Mouse (Mus musculus) neural tube, embryonic 11.5 days (tissue): ENCODE results near the gene Pcbd1. TPM values are rescaled to one million over a fixed set of nuclear protein-coding genes. Genes with fewer than 3 reads are reported as not detected.

ENCODE experiments used
- ATAC-seq: fragments of 200-750 bp; cut with Nextera tagmentation; 2 replicates; pipeline ENCODE4 v1.8.0; 2017; ENCODE audit warnings: moderate number of reproducible peaks, mild to moderate bottlenecking, moderate TSS enrichment, moderate library complexity; ENCODE audit not compliant: insufficient read depth, low FRiP score, low TSS enrichment
- DNase-seq: peaks from one replicate; pipeline ENCODE4 v3.0.0-alpha.2; 2015; ENCODE audit warnings: low spot score
- H3K27ac ChIP-seq: fragments of 300-500 bp; sonication (generic); 2 replicates; pipeline ENCODE4 v1.5.1; 2014; ENCODE audit warnings: low read depth, mild to moderate bottlenecking, low read length
- H3K27me3 ChIP-seq: fragments of 300-500 bp; sonication (generic); 2 replicates; pipeline ENCODE4 v1.6.1; 2014; ENCODE audit warnings: mild to moderate bottlenecking, low read length, mixed read lengths; ENCODE audit not compliant: control insufficient read depth, insufficient read depth
- H3K36me3 ChIP-seq: fragments of 300-500 bp; sonication (generic); 2 replicates; pipeline ENCODE4 v1.6.1; 2014; ENCODE audit warnings: mild to moderate bottlenecking, low read length, moderate library complexity, mixed read lengths; ENCODE audit not compliant: control insufficient read depth, insufficient read depth
- H3K4me1 ChIP-seq: fragments of 300-500 bp; sonication (generic); 2 replicates; pipeline ENCODE4 v1.6.1; 2014; ENCODE audit warnings: low read length, mixed read lengths; ENCODE audit not compliant: control insufficient read depth, insufficient read depth
- H3K4me2 ChIP-seq: fragments of 300-500 bp; sonication (generic); 2 replicates; pipeline ENCODE4 v1.6.1; 2014; ENCODE audit warnings: low read depth, mild to moderate bottlenecking, moderate library complexity
- H3K4me3 ChIP-seq: fragments of 300-500 bp; sonication (generic); 2 replicates; pipeline ENCODE4 v1.5.1; 2014; ENCODE audit warnings: low read depth, low read length
- H3K9ac ChIP-seq: fragments of 300-500 bp; sonication (generic); 2 replicates; pipeline ENCODE4 v1.6.1; 2014; ENCODE audit warnings: mild to moderate bottlenecking, low read length
- H3K9me3 ChIP-seq: fragments of 300-500 bp; sonication (generic); 2 replicates; pipeline ENCODE4 v1.6.1; 2016; ENCODE audit warnings: low read length; ENCODE audit not compliant: control insufficient read depth
- WGBS: fragments of 180-500 bp; shearing (Covaris S2); extraction: QIAGEN DNeasy Blood & Tissue Kit; methylation state at CpG from one replicate; pipeline ENCODE4 v1.1.7; 2014; 5-methylcytosine and 5-hydroxymethylcytosine counted together
- polyA plus RNA-seq: library from polyadenylated mRNA; unstranded; fragments of >200 nt; fragmentation: Nextera tagmentation; extraction: Ambion mirVana; gene quantifications from 2 replicates; pipeline ENCODE4 v1.2.1, GENCODE M21; 2014

The Pcbd1 gene
- polyA plus RNA-seq, 1 experiment from 2014 or later, result 26.1 TPM

DNA sequence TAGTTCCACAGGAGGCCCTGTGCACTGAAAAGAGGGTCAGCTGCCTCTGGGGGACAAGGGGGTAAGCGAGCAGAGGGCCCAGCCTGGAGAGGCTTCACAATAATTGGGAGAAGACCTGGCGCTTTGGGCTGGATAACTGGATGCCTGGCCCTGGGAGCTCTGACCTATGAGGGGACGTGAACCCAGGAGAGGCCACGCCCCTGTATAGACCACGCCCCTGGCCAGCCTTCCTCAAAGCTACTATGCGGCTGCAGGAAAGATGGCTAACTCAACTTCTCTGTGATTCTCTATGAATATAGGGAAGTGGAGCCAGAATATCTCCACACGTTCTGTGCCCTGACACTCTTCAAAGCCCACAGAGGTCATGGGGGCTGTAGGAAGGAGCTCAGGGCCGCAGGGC, 24.5 kb upstream of the Pcbd1 start:
- ATAC-seq (peak; percentile 62; the same call in 1 of the 2 replicates), DNase-seq (peak; percentile 73)
- Histone ChIP-seq H3K4me1 (peaks cover 10% of the 10 kb centered on the region; the same call in 1 of the 2 replicates), H3K27me3 (no peaks in the 10 kb centered on the region), H3K4me2 (peak overlapping the region; percentile 31), H3K9ac (peak overlapping the region; percentile 32; the same call in 1 of the 2 replicates), H3K27ac (no peak overlapping the region), H3K4me3 (no peak overlapping the region), H3K36me3 (no peaks in the 10 kb centered on the region), H3K9me3 (no peaks in the 10 kb centered on the region)
- 7% methylated on average over 8 of the region's 8 CpGs for WGBS

DNA sequence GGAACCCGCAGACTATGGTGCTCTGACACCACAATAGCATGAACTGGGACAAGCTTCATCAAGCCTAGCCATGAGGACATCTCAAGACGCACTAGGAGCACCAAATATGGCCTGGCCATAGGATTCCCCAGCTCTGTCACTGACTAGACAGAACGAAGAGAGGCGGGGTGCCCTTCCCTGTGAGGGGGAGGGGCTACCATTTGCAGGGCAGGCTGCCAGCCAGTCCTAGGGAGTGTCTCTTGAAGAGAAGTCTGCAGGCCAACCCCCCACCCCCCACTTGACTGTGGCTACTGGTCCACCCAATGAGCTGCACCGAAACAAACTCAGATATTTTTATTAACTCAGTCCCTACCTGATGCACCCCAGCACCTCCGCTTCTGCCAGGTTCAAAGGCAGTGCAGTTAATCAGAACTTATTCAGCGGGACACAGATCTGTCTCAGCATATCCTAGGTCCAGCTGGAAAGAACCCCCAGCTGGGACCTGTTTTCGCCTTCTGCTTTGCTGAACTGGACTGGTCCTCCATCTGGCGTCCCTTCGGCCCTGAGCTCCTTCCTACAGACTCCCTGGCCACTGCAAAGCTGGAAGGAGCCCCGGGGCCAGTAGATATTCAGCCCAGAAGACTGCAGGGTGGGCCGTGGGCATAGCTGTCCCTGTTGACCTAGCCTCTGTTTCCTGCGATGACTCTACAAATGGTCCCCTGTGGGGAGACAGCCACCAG, 23.7 kb upstream of the Pcbd1 start:
- H3K27me3 ChIP-seq, result no peaks in the 10 kb centered on the region
- no peak overlapping the region for H3K4me2 ChIP-seq

GRCm38 (mm10) chr10:61068436-61069192, 20.5 kb upstream of the Pcbd1 start:
- H3K4me2 ChIP-seq, result peak overlapping the region; percentile 7; the same call in 1 of the 2 replicates
- no peak overlapping the region for H3K4me3 ChIP-seq
- peaks cover 10% of the 10 kb centered on the region; the same call in 1 of the 2 replicates for H3K4me1 ChIP-seq
- DNase-seq (peak; percentile 62), ATAC-seq (0 out of 2 replicates have a peak, but pooled peaks have one; percentile 17)
- H3K9ac ChIP-seq, result peak overlapping the region; percentile 11; the same call in 1 of the 2 replicates
- H3K27ac ChIP-seq, result no peak overlapping the region
- no peaks in the 10 kb centered on the region for H3K36me3 ChIP-seq
- no peaks in the 10 kb centered on the region for H3K9me3 ChIP-seq
- 0% methylated on average over 8 of the region's 8 CpGs for WGBS
- H3K27me3 ChIP-seq, result no peaks in the 10 kb centered on the region

More for the DNA sequence above, 23.7 kb upstream of the Pcbd1 start:
- Histone ChIP-seq H3K36me3 (no peaks in the 10 kb centered on the region), H3K4me3 (no peak overlapping the region), H3K9ac (no peak overlapping the region), H3K4me1 (peaks cover 10% of the 10 kb centered on the region; the same call in 1 of the 2 replicates), H3K9me3 (no peaks in the 10 kb centered on the region), H3K27ac (no peak overlapping the region)
- DNase-seq (no peak), ATAC-seq (no peak)
- 57% methylated on average over 13 of the region's 13 CpGs for WGBS

DNA sequence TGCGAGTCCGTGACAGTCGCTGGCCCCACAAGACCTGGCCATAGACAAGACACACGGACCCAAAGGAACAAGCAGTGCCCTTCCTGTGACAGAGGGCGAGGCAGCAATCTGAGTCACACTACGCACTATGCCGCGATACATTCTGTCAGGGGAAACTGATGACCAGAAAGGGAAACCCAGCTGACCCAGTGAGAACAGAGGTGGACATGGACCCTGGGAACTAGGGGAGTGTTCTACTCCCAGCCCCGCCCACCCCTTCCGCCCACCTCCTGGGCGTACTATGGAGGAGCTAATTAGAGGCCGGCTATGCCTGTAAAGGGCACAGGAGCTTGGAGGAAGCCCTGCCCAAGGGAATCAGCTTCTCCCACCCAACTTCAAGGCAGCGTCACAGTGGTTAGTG, 19.9 kb upstream of the Pcbd1 start:
- H3K27ac ChIP-seq, result no peak overlapping the region
- DNase-seq, result peak; percentile 38

GRCm38 (mm10) chr10:61072324-61072723, 16.8 kb upstream of the Pcbd1 start:
- no peaks in the 10 kb centered on the region for H3K36me3 ChIP-seq
- no peak overlapping the region for H3K9ac ChIP-seq
- no peak overlapping the region for H3K4me2 ChIP-seq
- H3K27ac ChIP-seq, result no peak overlapping the region
- H3K27me3 ChIP-seq, result no peaks in the 10 kb centered on the region
- H3K4me1 ChIP-seq, result peaks cover 4% of the 10 kb centered on the region; the same call in 1 of the 2 replicates
- no peaks in the 10 kb centered on the region for H3K9me3 ChIP-seq
- H3K4me3 ChIP-seq, result no peak overlapping the region
- DNase-seq, result peak; percentile 77
- no peak for ATAC-seq
- WGBS, result 16% methylated on average over 16 of the region's 16 CpGs

More for the DNA sequence above, 19.9 kb upstream of the Pcbd1 start:
- Histone ChIP-seq H3K4me2 (peak overlapping the region; percentile 7), H3K9ac (peak overlapping the region; percentile 18; the same call in 1 of the 2 replicates), H3K4me3 (no peak overlapping the region), H3K4me1 (peaks cover 10% of the 10 kb centered on the region; the same call in 1 of the 2 replicates), H3K36me3 (no peaks in the 10 kb centered on the region), H3K9me3 (no peaks in the 10 kb centered on the region), H3K27me3 (no peaks in the 10 kb centered on the region)
- ATAC-seq, result no peak
- 4% methylated on average over 13 of the region's 13 CpGs for WGBS

DNA sequence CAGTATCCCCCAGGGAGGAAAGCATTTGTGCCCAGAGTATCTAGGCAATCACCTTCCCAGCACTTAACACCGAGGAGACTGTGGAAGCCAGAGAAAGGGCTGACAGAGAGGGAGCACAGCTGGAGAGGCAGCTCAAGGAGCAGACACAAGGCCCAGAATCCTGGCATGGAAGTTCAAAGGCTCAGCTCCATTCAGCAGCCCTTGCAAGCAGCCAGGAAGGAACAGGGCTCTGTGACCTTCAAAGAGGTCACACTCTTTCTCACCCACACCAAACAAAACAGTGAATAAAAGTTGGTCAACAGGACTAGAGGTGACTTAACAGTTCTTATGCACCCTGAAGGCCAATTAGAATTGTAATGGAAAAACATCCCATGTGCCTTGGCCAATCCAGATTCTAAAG, 14.5 kb upstream of the Pcbd1 start:
- Histone ChIP-seq H3K36me3 (no peaks in the 10 kb centered on the region), H3K9ac (no peak overlapping the region), H3K4me3 (no peak overlapping the region), H3K9me3 (no peaks in the 10 kb centered on the region), H3K4me1 (no peaks in the 10 kb centered on the region), H3K27me3 (no peaks in the 10 kb centered on the region), H3K4me2 (no peak overlapping the region), H3K27ac (no peak overlapping the region)
- ATAC-seq (no peak), DNase-seq (no peak)
- WGBS, result 5% methylated on average over 1 of the region's 1 CpGs

GRCm38 (mm10) chr10:61075607-61076006, 13.5 kb upstream of the Pcbd1 start:
- WGBS, result 94% methylated on average over 3 of the region's 3 CpGs
- H3K4me3 ChIP-seq, result no peak overlapping the region

GRCm38 (mm10) chr10:61080227-61080930, 8.8 kb upstream of the Pcbd1 start:
- DNase-seq (peak; percentile 86), ATAC-seq (peak; percentile 97)
- no peaks in the 10 kb centered on the region for H3K4me1 ChIP-seq
- no peaks in the 10 kb centered on the region for H3K9me3 ChIP-seq
- H3K4me3 ChIP-seq, result no peak overlapping the region
- H3K27ac ChIP-seq, result peak overlapping the region; percentile 78
- H3K36me3 ChIP-seq, result no peaks in the 10 kb centered on the region
- H3K4me2 ChIP-seq, result peak overlapping the region; percentile 21
- H3K27me3 ChIP-seq, result no peaks in the 10 kb centered on the region
- H3K9ac ChIP-seq, result peak overlapping the region; percentile 33; the same call in 1 of the 2 replicates
- 39% methylated on average over 14 of the region's 14 CpGs for WGBS

More at GRCm38 (mm10) chr10:61075607-61076006, 13.5 kb upstream of the Pcbd1 start:
- H3K9ac ChIP-seq, result no peak overlapping the region
- H3K4me2 ChIP-seq, result no peak overlapping the region
- DNase-seq, result no peak
- H3K9me3 ChIP-seq, result no peaks in the 10 kb centered on the region
- ATAC-seq, result no peak
- no peak overlapping the region for H3K27ac ChIP-seq
- H3K36me3 ChIP-seq, result no peaks in the 10 kb centered on the region
- no peaks in the 10 kb centered on the region for H3K27me3 ChIP-seq
- no peaks in the 10 kb centered on the region for H3K4me1 ChIP-seq
